Comparison of ENCODE assay signal across 36 mouse cellular contexts in genomic region chr10:127974062-127974461, GRCm38 (mm10). TPM values are rescaled to one million over a fixed set of nuclear protein-coding genes. Genes with fewer than 3 reads are reported as not detected.
"Had no signal": no experiment of that assay in that cellular context is flagged by ENCODE, and none has a peak within 500 bp of the region (broad histone marks: within the 10 kb centered on the region; RNA-seq: fewer than 3 reads in every experiment).

No protein-coding gene starts in this region.

- DNase-seq: gastrocnemius, postnatal 14 days; gastrocnemius, postnatal 36 days; heart, adult 18-20 months; heart, postnatal 14 days; heart, postnatal 36 days; kidney, adult 11 months; kidney, adult 2 months; kidney, postnatal 14 days; layer of hippocampus, adult 9-11 months; liver had no signal

- H3K36me3 ChIP-seq: heart, embryonic 13.5 days; heart, embryonic 15.5 days; hindbrain, embryonic 13.5 days; hindbrain, embryonic 15.5 days; limb, embryonic 10.5 days; limb, embryonic 12.5 days; liver, embryonic 12.5 days had no signal

- H3K27me3 ChIP-seq: heart, embryonic 13.5 days; heart, embryonic 15.5 days; hindbrain, embryonic 13.5 days; hindbrain, embryonic 15.5 days; limb, embryonic 12.5 days; liver, embryonic 12.5 days had no signal

- H3K4me2 ChIP-seq: heart, embryonic 11.5 days; heart, embryonic 13.5 days; heart, embryonic 15.5 days; hindbrain, embryonic 13.5 days; hindbrain, embryonic 15.5 days; limb, embryonic 12.5 days; liver, embryonic 12.5 days had no signal

- H3K4me3 ChIP-seq: heart, embryonic 13.5 days; heart, embryonic 15.5 days; hindbrain, embryonic 13.5 days; hindbrain, embryonic 15.5 days; left cerebral cortex, adult 2 months; limb, embryonic 10.5 days; limb, embryonic 12.5 days; liver, embryonic 12.5 days had no signal

RNA-seq across cellular contexts. Expression of gene Hsd17b6, which starts 33.3 kb away (rescaled TPM):
- total RNA-seq: gastrocnemius, adult 18-20 months; gastrocnemius, adult 8-10 months; gastrocnemius, postnatal 14 days; gastrocnemius, postnatal 36 days; heart, adult 18-20 months; heart, postnatal 14 days; heart, postnatal 36 days; hematopoietic stem cell, adult 5-6 weeks; hindbrain, postnatal 0 days; layer of hippocampus, adult 18-20 months; layer of hippocampus, adult 8-10 months; layer of hippocampus, postnatal 25 days; left cerebral cortex, adult 2 months; left cerebral cortex, postnatal 14 days; left cerebral cortex, postnatal 36 days had no signal
- polyA plus RNA-seq: gonadal fat pad, adult 2 months; heart, embryonic 11.5 days; heart, embryonic 13.5 days; heart, embryonic 15.5 days; heart, postnatal 0 days; hindbrain, embryonic 11.5 days; hindbrain, embryonic 13.5 days; hindbrain, embryonic 15.5 days; hindbrain, postnatal 0 days; intestine, embryonic 14.5 days; kidney, adult 2 months; kidney, embryonic 14.5 days; kidney, embryonic 16.5 days; limb, embryonic 10.5 days; limb, embryonic 12.5 days; limb, embryonic 14.5 days; liver, embryonic 14.5 days had no signal
